Mouse (Mus musculus) WW6 (cell line): ENCODE measurements around the gene Paqr8.
A peak's percentile ranks its signal among the peaks of the same experiment; 100 is the strongest.

Experiments
- DNase-seq: peaks from one replicate; pipeline ENCODE4 v3.0.0-alpha.2; 2013; ENCODE audit warnings: low read depth, low spot score

Paqr8 gene

GRCm38 (mm10) chr1:20890404-20890921 is at the start of gene Paqr8:
TSS of gene Paqr8 (plus strand) at chr1:20890606.
- peak; percentile 53 for DNase-seq

GRCm38 (mm10) chr1:20856924-20857902 is 33.2 kb upstream of the Paqr8 start:
- no peak for DNase-seq

- no peak for DNase-seq
Measured at GRCm38 (mm10) chr1:20860775-20861174, 29.6 kb upstream of the Paqr8 start.

- DNase-seq = no peak
Measured at GRCm38 (mm10) chr1:20861865-20862264, 28.5 kb upstream of the Paqr8 start.

GRCm38 (mm10) chr1:20863452-20864172 is 26.8 kb upstream of the Paqr8 start:
- DNase-seq = no peak

- DNase-seq = peak; percentile 52
Measured at GRCm38 (mm10) chr1:20867241-20867902, 23.0 kb upstream of the Paqr8 start.

GRCm38 (mm10) chr1:20868036-20868435 is 22.4 kb upstream of the Paqr8 start:
- no peak for DNase-seq

GRCm38 (mm10) chr1:20870887-20871286 is 19.5 kb upstream of the Paqr8 start:
- no peak for DNase-seq

- DNase-seq = no peak
Measured at GRCm38 (mm10) chr1:20872496-20872895, 17.9 kb upstream of the Paqr8 start.

GRCm38 (mm10) chr1:20874061-20874460 is 16.3 kb upstream of the Paqr8 start:
- no peak for DNase-seq

GRCm38 (mm10) chr1:20877355-20877754 is 13.1 kb upstream of the Paqr8 start:
- DNase-seq = no peak

- DNase-seq = no peak
Measured at GRCm38 (mm10) chr1:20879361-20879760, 11.0 kb upstream of the Paqr8 start.

- DNase-seq = no peak
Measured at GRCm38 (mm10) chr1:20883079-20883478, 7.3 kb upstream of the Paqr8 start.

GRCm38 (mm10) chr1:20889677-20890403 is 566 bp upstream of the Paqr8 start:
- DNase-seq = no peak

GRCm38 (mm10) chr1:20890941-20891399 is 564 bp downstream of the Paqr8 start:
- DNase-seq = no peak

- DNase-seq = no peak
Measured at GRCm38 (mm10) chr1:20893059-20893458, 2.7 kb downstream of the Paqr8 start.

GRCm38 (mm10) chr1:20898391-20898790 is 8.0 kb downstream of the Paqr8 start:
- no peak for DNase-seq

- DNase-seq = no peak
Measured at GRCm38 (mm10) chr1:20900336-20900735, 9.9 kb downstream of the Paqr8 start.

- no peak for DNase-seq
Measured at GRCm38 (mm10) chr1:20905501-20906127, 15.2 kb downstream of the Paqr8 start.

GRCm38 (mm10) chr1:20906128-20906515 is 15.7 kb downstream of the Paqr8 start:
- DNase-seq = no peak

GRCm38 (mm10) chr1:20908541-20908940 is 18.1 kb downstream of the Paqr8 start:
- DNase-seq = no peak
